Mouse (Mus musculus): Measurements from ENCODE around the gene Slc25a44. TPM values are rescaled to one million over a fixed set of nuclear protein-coding genes. Genes with fewer than 3 reads are reported as not detected.

The Slc25a44 gene
- total RNA-seq, 1 experiment, result 13.6 TPM

DNA sequence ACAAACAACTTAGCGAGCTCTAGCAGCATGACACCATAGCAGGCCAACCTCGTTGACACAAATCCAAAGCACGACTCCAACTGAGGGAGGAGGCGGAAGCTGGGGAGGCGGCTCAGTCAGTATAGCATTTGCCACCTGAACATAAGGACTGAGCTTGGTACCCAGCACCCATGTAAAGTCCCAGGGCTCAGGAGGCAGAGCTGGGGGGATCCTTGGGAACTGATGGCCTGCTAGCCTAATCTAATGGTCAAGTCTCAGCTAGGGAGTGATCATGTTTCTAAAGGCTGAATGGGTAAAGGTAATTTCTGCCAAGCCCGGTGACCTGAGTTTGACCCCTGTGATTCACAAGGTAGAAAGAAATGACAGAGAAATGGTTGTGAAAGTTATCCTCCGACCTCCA, 17.4 kb downstream of the Slc25a44 start:
- TF ChIP-seq HCFC1 (IDR thresholded peaks at IDR 0.05; ENCODE audit: borderline replicate concordance, insufficient read depth, low read length) (no peak), ZC3H11A (IDR thresholded peaks at IDR 0.05; ENCODE audit: borderline replicate concordance, low read depth, low read length) (no peak), CHD2 (IDR thresholded peaks at IDR 0.05; ENCODE audit: low read depth, low read length) (no peak), ZNF384 (IDR thresholded peaks at IDR 0.05; ENCODE audit: low read depth, low read length) (no peak)
- DNase-seq (ENCODE audit: low read depth, low spot score), result no peak
- Histone ChIP-seq H3K9me3 (ENCODE audit: control insufficient read depth, insufficient read depth, low read depth, low read length) (no peaks in the 10 kb centered on the region), H3K9ac (ENCODE audit: insufficient read depth, low read depth, low read length, poor library complexity, severe bottlenecking) (no peak overlapping the region), H3K4me1 (ENCODE audit: control insufficient read depth in 2 of 2, insufficient read depth in 2 of 2, low read length in 2 of 2, poor library complexity in 1 of 2) (peaks cover 2 to 7% of the 10 kb centered on the region in 2 experiments; a peak in 3 of 4 replicates), H3K27ac (ENCODE audit: insufficient read depth, low read depth, low read length, poor library complexity, severe bottlenecking) (no peak overlapping the region), H3K4me3 (ENCODE audit: insufficient read depth in 1 of 2, low read depth in 1 of 2, low read length in 2 of 2, poor library complexity in 1 of 2, severe bottlenecking in 1 of 2) (no peak overlapping the region; a peak in 1 of 4 replicates), H3K36me3 (ENCODE audit: control insufficient read depth, insufficient read depth, low read length, poor library complexity, severe bottlenecking) (peaks cover 12% of the 10 kb centered on the region)
- in situ Hi-C loops (cut with MboI; ENCODE audit: low sequenced_read_pairs in 2 of 2, unreplicated experiment in 2 of 2), result loop anchor here (5.0 to 10.0 kb wide), 2 partner anchors 60 to 67 kb away; no protein-coding TSS in a partner anchor

- TF ChIP-seq ZC3H11A (IDR thresholded peaks at IDR 0.05; ENCODE audit: borderline replicate concordance, low read depth, low read length) (peak; percentile 76; the same call in 1 of the 2 replicates), CHD2 (IDR thresholded peaks at IDR 0.05; ENCODE audit: low read depth, low read length) (no peak)
- in situ Hi-C loops (cut with MboI; ENCODE audit: low sequenced_read_pairs in 2 of 2, unreplicated experiment in 2 of 2), result loop anchor here (5.0 to 10.0 kb wide), 2 partner anchors 60 to 68 kb away; no protein-coding TSS in a partner anchor
- Histone ChIP-seq H3K9me3 (ENCODE audit: control insufficient read depth, insufficient read depth, low read depth, low read length) (no peaks in the 10 kb centered on the region), H3K4me3 (ENCODE audit: insufficient read depth in 1 of 2, low read depth in 1 of 2, low read length in 2 of 2, poor library complexity in 1 of 2, severe bottlenecking in 1 of 2) (no peak overlapping the region), H3K36me3 (ENCODE audit: control insufficient read depth, insufficient read depth, low read length, poor library complexity, severe bottlenecking) (peaks cover 12% of the 10 kb centered on the region; the same call in 1 of the 2 replicates), H3K4me1 (ENCODE audit: control insufficient read depth in 2 of 2, insufficient read depth in 2 of 2, low read length in 2 of 2, poor library complexity in 1 of 2) (peaks cover 2 to 8% of the 10 kb centered on the region in 2 experiments; a peak in 3 of 4 replicates), H3K9ac (ENCODE audit: insufficient read depth, low read depth, low read length, poor library complexity, severe bottlenecking) (no peak overlapping the region; the same call in 1 of the 2 replicates), H3K27ac (ENCODE audit: insufficient read depth, low read depth, low read length, poor library complexity, severe bottlenecking) (no peak overlapping the region)
- DNase-seq (ENCODE audit: low read depth, low spot score), result peak; percentile 74
These were observed 17.8 kb downstream of the Slc25a44 start for GRCm38 (mm10) chr3:88407090-88407489.

DNA sequence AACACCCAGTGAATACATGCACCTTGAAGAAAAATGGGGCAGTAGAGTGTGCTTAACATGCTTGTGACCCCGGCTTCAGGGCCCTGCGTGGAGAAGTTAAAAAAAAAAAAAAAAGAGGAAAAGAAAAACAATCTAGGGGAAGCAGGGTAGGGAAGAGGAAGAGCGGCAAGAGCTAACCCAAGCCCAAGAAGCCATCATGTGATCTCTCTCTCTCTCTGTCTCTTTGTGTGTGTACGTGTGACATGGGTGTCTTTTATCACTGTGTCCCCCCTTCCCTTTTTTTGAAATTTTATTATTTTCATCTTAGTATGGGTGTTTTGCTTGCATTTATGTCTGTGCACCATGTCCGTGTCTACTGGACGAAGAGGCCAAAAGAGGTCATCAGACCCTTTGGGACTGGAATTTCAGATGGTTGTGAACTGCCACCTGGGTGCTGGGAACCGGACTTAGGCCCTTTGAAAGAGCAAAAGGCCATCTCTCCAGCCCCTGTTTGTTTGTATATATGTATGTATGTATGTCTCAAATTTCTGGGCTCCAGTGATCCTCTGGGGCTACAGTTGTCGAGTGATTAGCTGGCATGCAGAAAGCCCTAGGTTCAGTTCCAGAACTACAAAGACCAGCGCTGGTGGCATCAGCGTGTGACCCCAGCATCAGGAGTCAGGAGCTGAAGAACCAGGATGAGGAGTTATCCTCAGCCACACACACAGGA, 21.3 kb downstream of the Slc25a44 start:
- Histone ChIP-seq H3K9me3 (ENCODE audit: control insufficient read depth, insufficient read depth, low read depth, low read length) (no peaks in the 10 kb centered on the region), H3K9ac (ENCODE audit: insufficient read depth, low read depth, low read length, poor library complexity, severe bottlenecking) (no peak overlapping the region), H3K4me1 (ENCODE audit: control insufficient read depth in 2 of 2, insufficient read depth in 2 of 2, low read length in 2 of 2, poor library complexity in 1 of 2) (peaks cover 2 to 4% of the 10 kb centered on the region in 2 experiments; a peak in 2 of 4 replicates), H3K36me3 (ENCODE audit: control insufficient read depth, insufficient read depth, low read length, poor library complexity, severe bottlenecking) (peaks cover 18% of the 10 kb centered on the region; the same call in 1 of the 2 replicates), H3K4me3 (ENCODE audit: insufficient read depth in 1 of 2, low read depth in 1 of 2, low read length in 2 of 2, poor library complexity in 1 of 2, severe bottlenecking in 1 of 2) (no peak overlapping the region), H3K27ac (ENCODE audit: insufficient read depth, low read depth, low read length, poor library complexity, severe bottlenecking) (no peak overlapping the region)
- TF ChIP-seq MAFK (IDR thresholded peaks at IDR 0.05; ENCODE audit: insufficient read depth, low read depth, low read length) (no peak), ZNF384 (IDR thresholded peaks at IDR 0.05; ENCODE audit: low read depth, low read length) (no peak), ZC3H11A (IDR thresholded peaks at IDR 0.05; ENCODE audit: borderline replicate concordance, low read depth, low read length) (no peak), CHD2 (IDR thresholded peaks at IDR 0.05; ENCODE audit: low read depth, low read length) (no peak), HCFC1 (IDR thresholded peaks at IDR 0.05; ENCODE audit: borderline replicate concordance, insufficient read depth, low read length) (no peak)
- in situ Hi-C loops (cut with MboI; ENCODE audit: low sequenced_read_pairs in 2 of 2, unreplicated experiment in 2 of 2), result loop anchor here in 1 of 2 experiments (10.0 kb wide), 1 partner anchor 71 kb away; no protein-coding TSS in a partner anchor
- DNase-seq (ENCODE audit: low read depth, low spot score), result no peak

- Histone ChIP-seq H3K4me3 (ENCODE audit: insufficient read depth in 1 of 2, low read depth in 1 of 2, low read length in 2 of 2, poor library complexity in 1 of 2, severe bottlenecking in 1 of 2) (no peak overlapping the region), H3K4me1 (ENCODE audit: control insufficient read depth in 2 of 2, insufficient read depth in 2 of 2, low read length in 2 of 2, poor library complexity in 1 of 2) (peaks cover 0 to 4% of the 10 kb centered on the region in 2 experiments; a peak in 1 of 4 replicates), H3K9ac (ENCODE audit: insufficient read depth, low read depth, low read length, poor library complexity, severe bottlenecking) (no peak overlapping the region), H3K36me3 (ENCODE audit: control insufficient read depth, insufficient read depth, low read length, poor library complexity, severe bottlenecking) (peaks cover 31% of the 10 kb centered on the region; the same call in 1 of the 2 replicates), H3K9me3 (ENCODE audit: control insufficient read depth, insufficient read depth, low read depth, low read length) (no peaks in the 10 kb centered on the region), H3K27ac (ENCODE audit: insufficient read depth, low read depth, low read length, poor library complexity, severe bottlenecking) (no peak overlapping the region)
- in situ Hi-C loops (cut with MboI; ENCODE audit: low sequenced_read_pairs in 2 of 2, unreplicated experiment in 2 of 2), result no loop called here
- DNase-seq (ENCODE audit: low read depth, low spot score), result no peak
- no peak for TF ChIP-seq HCFC1 (IDR thresholded peaks at IDR 0.05; ENCODE audit: borderline replicate concordance, insufficient read depth, low read length)
- no peak for TF ChIP-seq ZNF384 (IDR thresholded peaks at IDR 0.05; ENCODE audit: low read depth, low read length)
- no peak for TF ChIP-seq ZC3H11A (IDR thresholded peaks at IDR 0.05; ENCODE audit: borderline replicate concordance, low read depth, low read length)
- TF ChIP-seq MAFK (IDR thresholded peaks at IDR 0.05; ENCODE audit: insufficient read depth, low read depth, low read length), result no peak
- no peak for TF ChIP-seq CHD2 (IDR thresholded peaks at IDR 0.05; ENCODE audit: low read depth, low read length)
These were observed 26.3 kb downstream of the Slc25a44 start for GRCm38 (mm10) chr3:88398666-88399065.

All from ES-E14 (cell line).